Mouse (Mus musculus) pancreas, adult 10 weeks (tissue): Measurements from ENCODE around the gene Selenos. TPM values are rescaled to one million over a fixed set of nuclear protein-coding genes. Genes with fewer than 3 reads are reported as not detected.

Experiments
- polyA plus RNA-seq: library from polyadenylated mRNA; stranded (reverse); fragments of 350-450 nt; fragmentation: Illumina TruSeq; extraction: RNeasy Lipid Tissue Mini Kit (QIAGEN cat#74804); gene quantifications from one replicate; pipeline ENCODE4 v1.2.3, GENCODE M21; 2015; ENCODE audit warnings: low read depth, low replicate concordance; ENCODE audit not compliant: insufficient read depth

Gene Selenos
- 62.0 TPM for polyA plus RNA-seq

GRCm38 (mm10) chr7:66079364-66080230 is at the start of gene Selenos:
TSS of gene Selenos (plus strand) at chr7:66079649.

GRCm38 (mm10) chr7:66043552-66044459 is 35.6 kb upstream of the Selenos start, which contains the start of gene Gm45213:
TSS of gene Gm45213 (plus strand) at chr7:66043602.

GRCm38 (mm10) chr7:66058703-66059102 is 20.7 kb upstream of the Selenos start, which contains the start of gene Snrpa1:
TSS of gene Snrpa1 (plus strand) at chr7:66059003.

GRCm38 (mm10) chr7:66108961-66109854 is 29.8 kb downstream of the Selenos start, which contains the start of gene Chsy1:
TSS of gene Chsy1 (plus strand) at chr7:66109515.

Other genes with a start within 250 kb of the Selenos start
- 11.6 TPM for gene Pcsk6, start 217.9 kb upstream of the Selenos start, polyA plus RNA-seq
- gene Gm45213, start 36.0 kb upstream of the Selenos start, polyA plus RNA-seq: not detected
- gene Snrpa1, start 20.6 kb upstream of the Selenos start, polyA plus RNA-seq: 10.2 TPM
- gene Chsy1, start 29.9 kb downstream of the Selenos start, polyA plus RNA-seq: 1.4 TPM